Mouse (Mus musculus) CH12.LX (cell line): ENCODE results near the gene Magi2. TPM values are rescaled to one million over a fixed set of nuclear protein-coding genes. Genes with fewer than 3 reads are reported as not detected.

Experiments used
- DNase-seq: peaks from one replicate; pipeline ENCODE4 v3.0.0-alpha.2; 2013; ENCODE audit errors: extremely low read depth
- H3K27ac ChIP-seq: 2 replicates; pipeline ENCODE4 v1.5.1; 2012; ENCODE audit warnings: low read depth, mild to moderate bottlenecking, control low read depth, moderate library complexity; ENCODE audit not compliant: insufficient read depth
- H3K27me3 ChIP-seq: replicated peaks from 2 replicates; pipeline ENCODE3; 2012; ENCODE audit warnings: inconsistent platforms
- H3K36me3 ChIP-seq, 2 experiments: replicated peaks in 1 of 2; 2 replicates each; pipeline versions ENCODE3 to v1.6.1; 2012; ENCODE audit warnings: inconsistent platforms in 1 of 2, low read length in 1 of 2, mild to moderate bottlenecking in 1 of 2, mixed read lengths in 1 of 2, moderate library complexity in 1 of 2; ENCODE audit not compliant: control insufficient read depth in 1 of 2, insufficient read depth in 1 of 2
- H3K4me1 ChIP-seq, 2 experiments: 2 replicates each; pipeline ENCODE4 v1.6.1; 2012; ENCODE audit warnings: inconsistent platforms in 1 of 2, moderate library complexity in 1 of 2; ENCODE audit not compliant: insufficient read depth in 2 of 2, control insufficient read depth in 1 of 2
- H3K4me2 ChIP-seq: 2 replicates; pipeline ENCODE4 v1.6.1; 2012; ENCODE audit warnings: low read depth, mild to moderate bottlenecking, control low read depth; ENCODE audit not compliant: poor library complexity, insufficient read depth, severe bottlenecking
- H3K4me3 ChIP-seq, 3 experiments: fragments of 150-350 bp in 1 of 3; sonication (generic) in 1 of 3; replicated peaks in 1 of 3; 2 replicates each; pipeline versions ENCODE3 to v1.5.1; 2011 to 2012; ENCODE audit warnings: low read depth in 2 of 3, low read length in 2 of 3, mild to moderate bottlenecking in 2 of 3, moderate library complexity in 2 of 3, control low read depth in 1 of 3, improper control_type of control experiment in 1 of 3, inconsistent platforms in 1 of 3, mixed read lengths in 1 of 3; ENCODE audit not compliant: poor library complexity in 1 of 3
- H3K79me2 ChIP-seq: replicated peaks from 2 replicates; pipeline ENCODE4 v1.6.1; 2012; ENCODE audit warnings: mild to moderate bottlenecking, moderate library complexity; ENCODE audit not compliant: control insufficient read depth, poor library complexity, insufficient read depth, severe bottlenecking; ENCODE audit errors: extremely low read depth
- H3K9ac ChIP-seq: 2 replicates; pipeline ENCODE4 v1.6.1; 2012; ENCODE audit warnings: low read depth, mild to moderate bottlenecking, control low read depth, moderate library complexity; ENCODE audit not compliant: insufficient read depth
- H3K9me3 ChIP-seq: replicated peaks from 2 replicates; pipeline ENCODE3; 2012; ENCODE audit warnings: low read length, inconsistent platforms, mixed read lengths
- BHLHE40 ChIP-seq: IDR thresholded peaks from 2 replicates; pipeline ENCODE4 v1.6.1; 2011; ENCODE audit warnings: mild to moderate bottlenecking, low read depth, low read length, improper control_type of control experiment
- CHD1 ChIP-seq: IDR thresholded peaks from 2 replicates; pipeline ENCODE4 v1.6.1; 2012; ENCODE audit warnings: low read depth, low read length, improper control_type of control experiment, inconsistent platforms
- CHD2 ChIP-seq: IDR thresholded peaks from 2 replicates; pipeline ENCODE4 v1.6.1; 2011; ENCODE audit warnings: low read length, improper control_type of control experiment
- CTCF ChIP-seq, 2 experiments: IDR thresholded peaks in 1 of 2; conservative IDR thresholded peaks in 1 of 2; 2 replicates each; pipeline ENCODE4 v1.5.1; 2011 to 2012; ENCODE audit warnings: low read depth in 2 of 2, low read length in 2 of 2, improper control_type of control experiment in 1 of 2, inconsistent platforms in 1 of 2, mild to moderate bottlenecking in 1 of 2, moderate library complexity in 1 of 2
- E2F4 ChIP-seq: IDR thresholded peaks from 2 replicates; pipeline ENCODE4 v1.6.1; 2011; ENCODE audit warnings: low read depth, low read length, improper control_type of control experiment; ENCODE audit not compliant: insufficient replicate concordance
- ELF1 ChIP-seq: IDR thresholded peaks from 2 replicates; pipeline ENCODE4 v1.6.1; 2014; ENCODE audit warnings: low read depth, mild to moderate bottlenecking, inconsistent platforms, low read length, improper control_type of control experiment
- EP300 ChIP-seq: IDR thresholded peaks from 2 replicates; pipeline ENCODE4 v1.6.1; 2011; ENCODE audit warnings: low read length, improper control_type of control experiment
- ETS1 ChIP-seq: conservative IDR thresholded peaks from 2 replicates; pipeline ENCODE4 v1.6.1; 2012; ENCODE audit warnings: low read depth, mild to moderate bottlenecking, inconsistent platforms, low read length, improper control_type of control experiment, moderate library complexity
- GABPA ChIP-seq: IDR thresholded peaks from 2 replicates; pipeline ENCODE4 v1.6.1; 2012; ENCODE audit warnings: low read depth, low read length, improper control_type of control experiment, inconsistent platforms; ENCODE audit not compliant: insufficient replicate concordance
- HCFC1 ChIP-seq: IDR thresholded peaks from 2 replicates; pipeline ENCODE4 v1.6.1; 2012; ENCODE audit warnings: low read depth, mild to moderate bottlenecking, inconsistent platforms, low read length, improper control_type of control experiment
- IRF4 ChIP-seq: IDR thresholded peaks from 2 replicates; pipeline ENCODE4 v1.6.1; 2014; ENCODE audit warnings: low read depth, mild to moderate bottlenecking, inconsistent platforms, low read length, improper control_type of control experiment
- JUN ChIP-seq: IDR thresholded peaks from 2 replicates; pipeline ENCODE4 v1.6.1; 2011; ENCODE audit warnings: low read depth, mild to moderate bottlenecking, low read length, improper control_type of control experiment, moderate library complexity; ENCODE audit not compliant: insufficient read depth
- JUND ChIP-seq: conservative IDR thresholded peaks from 2 replicates; pipeline ENCODE4 v1.6.1; 2011; ENCODE audit warnings: low read depth, low read length, improper control_type of control experiment
- KAT2A ChIP-seq: IDR thresholded peaks from 2 replicates; pipeline ENCODE4 v1.6.1; 2012; ENCODE audit warnings: low read length, improper control_type of control experiment, inconsistent platforms; ENCODE audit not compliant: insufficient replicate concordance
- MAFK ChIP-seq: IDR thresholded peaks from 2 replicates; pipeline ENCODE4 v1.6.1; 2011; ENCODE audit warnings: low read length, improper control_type of control experiment; ENCODE audit not compliant: insufficient replicate concordance
- MAX ChIP-seq: IDR thresholded peaks from 2 replicates; pipeline ENCODE4 v1.6.1; 2011; ENCODE audit warnings: low read length, improper control_type of control experiment
- MAZ ChIP-seq: IDR thresholded peaks from 2 replicates; pipeline ENCODE4 v1.6.1; 2012; ENCODE audit warnings: low read depth, mild to moderate bottlenecking, inconsistent platforms, low read length, improper control_type of control experiment, moderate library complexity
- MEF2A ChIP-seq: IDR thresholded peaks from 2 replicates; pipeline ENCODE4 v1.6.1; 2014; ENCODE audit warnings: low read depth, mild to moderate bottlenecking, inconsistent platforms, low read length, improper control_type of control experiment, borderline replicate concordance
- MXI1 ChIP-seq: IDR thresholded peaks from 2 replicates; pipeline ENCODE4 v1.6.1; 2011; ENCODE audit warnings: mild to moderate bottlenecking, low read depth, low read length, improper control_type of control experiment
- MYC ChIP-seq: IDR thresholded peaks from 2 replicates; pipeline ENCODE4 v1.6.1; 2011; ENCODE audit warnings: low read depth, mild to moderate bottlenecking, improper control_type of control experiment, low read length
- NELFE ChIP-seq: IDR thresholded peaks from 2 replicates; pipeline ENCODE4 v1.6.1; 2011; ENCODE audit warnings: low read depth, low read length, improper control_type of control experiment
- NRF1 ChIP-seq: IDR thresholded peaks from 2 replicates; pipeline ENCODE4 v1.6.1; 2014; ENCODE audit warnings: low read depth, mild to moderate bottlenecking, inconsistent platforms, low read length, improper control_type of control experiment, moderate library complexity
- PAX5 ChIP-seq: IDR thresholded peaks from 2 replicates; pipeline ENCODE4 v1.6.1; 2012; ENCODE audit warnings: low read length, inconsistent platforms, mixed read lengths
- POLR2A ChIP-seq: IDR thresholded peaks from 2 replicates; pipeline ENCODE4 v1.6.1; 2011; ENCODE audit warnings: low read depth, mild to moderate bottlenecking, improper control_type of control experiment, low read length
- POLR2AphosphoS2 ChIP-seq: IDR thresholded peaks from 2 replicates; pipeline ENCODE4 v1.6.1; 2011; ENCODE audit warnings: low read depth, low read length, improper control_type of control experiment
- RAD21 ChIP-seq: IDR thresholded peaks from 2 replicates; pipeline ENCODE4 v1.6.1; 2011; ENCODE audit warnings: low read depth, mild to moderate bottlenecking, low read length, improper control_type of control experiment, moderate library complexity
- SIN3A ChIP-seq: IDR thresholded peaks from 2 replicates; pipeline ENCODE4 v1.6.1; 2012; ENCODE audit warnings: low read length, improper control_type of control experiment, inconsistent platforms
- SMC3 ChIP-seq: IDR thresholded peaks from 2 replicates; pipeline ENCODE4 v1.6.1; 2011; ENCODE audit warnings: low read depth, low read length, improper control_type of control experiment
- TBP ChIP-seq: conservative IDR thresholded peaks from 2 replicates; pipeline ENCODE4 v1.6.1; 2011; ENCODE audit warnings: low read depth, low read length, improper control_type of control experiment
- TCF12 ChIP-seq: IDR thresholded peaks from 2 replicates; pipeline ENCODE4 v1.6.1; 2014; ENCODE audit warnings: low read depth, mild to moderate bottlenecking, inconsistent platforms, low read length, improper control_type of control experiment
- UBTF ChIP-seq: IDR thresholded peaks from 2 replicates; pipeline ENCODE4 v1.6.1; 2012; ENCODE audit warnings: low read depth, mild to moderate bottlenecking, inconsistent platforms, low read length, improper control_type of control experiment, moderate library complexity
- USF1 ChIP-seq: IDR thresholded peaks from 2 replicates; pipeline ENCODE4 v1.6.1; 2014; ENCODE audit warnings: low read depth, mild to moderate bottlenecking, inconsistent platforms, low read length, improper control_type of control experiment
- USF2 ChIP-seq: conservative IDR thresholded peaks from 2 replicates; pipeline ENCODE4 v1.6.1; 2011; ENCODE audit warnings: low read depth, low read length, improper control_type of control experiment
- ZC3H11A ChIP-seq: IDR thresholded peaks from 2 replicates; pipeline ENCODE4 v1.6.1; 2012; ENCODE audit warnings: low read depth, mild to moderate bottlenecking, inconsistent platforms, low read length, improper control_type of control experiment
- ZKSCAN1 ChIP-seq: IDR thresholded peaks from 2 replicates; pipeline ENCODE4 v1.6.1; 2012; ENCODE audit warnings: low read depth, inconsistent platforms, low read length, improper control_type of control experiment, borderline replicate concordance
- ZMIZ1 ChIP-seq: IDR thresholded peaks from 2 replicates; pipeline ENCODE4 v1.6.1; 2012; ENCODE audit warnings: low read depth, mild to moderate bottlenecking, inconsistent platforms, low read length, improper control_type of control experiment
- ZNF384 ChIP-seq: IDR thresholded peaks from 2 replicates; pipeline ENCODE4 v1.6.1; 2012; ENCODE audit warnings: low read depth, low read length, improper control_type of control experiment, inconsistent platforms
- dilution Hi-C: fragments of 300-500 bp; cut with MboI; formaldehyde crosslinking; loops from 2 replicates; pipeline ENCODE4 v1.14.3; 2020; ENCODE audit warnings: low sequenced_read_pairs; ENCODE audit not compliant: extremely low pct_unique_long_range_greater_than_20kb, extremely low pct_ligation_motif_present
- in situ Hi-C: fragments of 300-500 bp; cut with MboI; formaldehyde crosslinking; loops from 3 replicates; pipeline ENCODE4 v1.14.3; 2019; ENCODE audit warnings: low sequenced_read_pairs, low pct_ligation_motif_present, low pct_unique_long_range_greater_than_20kb, mixed read lengths
- polyA plus RNA-seq: library from polyadenylated mRNA; unstranded; fragments of >175 nt; gene quantifications from 2 replicates; pipeline ENCODE4 v1.2.1, GENCODE M21; 2012; ENCODE audit warnings: low read depth; ENCODE audit not compliant: insufficient read length
- total RNA-seq, 2 experiments: library from RNA; depleted of rRNA; stranded (reverse); fragments of 300-350 nt in 1 of 2; fragments of >200 nt in 1 of 2; gene quantifications; 2 replicates each; pipeline ENCODE4 v1.2.3; 2012 to 2014

Magi2 gene
- total and polyA plus RNA-seq, 3 experiments, result 0.37 to 0.63 (median 0.42) TPM

DNA sequence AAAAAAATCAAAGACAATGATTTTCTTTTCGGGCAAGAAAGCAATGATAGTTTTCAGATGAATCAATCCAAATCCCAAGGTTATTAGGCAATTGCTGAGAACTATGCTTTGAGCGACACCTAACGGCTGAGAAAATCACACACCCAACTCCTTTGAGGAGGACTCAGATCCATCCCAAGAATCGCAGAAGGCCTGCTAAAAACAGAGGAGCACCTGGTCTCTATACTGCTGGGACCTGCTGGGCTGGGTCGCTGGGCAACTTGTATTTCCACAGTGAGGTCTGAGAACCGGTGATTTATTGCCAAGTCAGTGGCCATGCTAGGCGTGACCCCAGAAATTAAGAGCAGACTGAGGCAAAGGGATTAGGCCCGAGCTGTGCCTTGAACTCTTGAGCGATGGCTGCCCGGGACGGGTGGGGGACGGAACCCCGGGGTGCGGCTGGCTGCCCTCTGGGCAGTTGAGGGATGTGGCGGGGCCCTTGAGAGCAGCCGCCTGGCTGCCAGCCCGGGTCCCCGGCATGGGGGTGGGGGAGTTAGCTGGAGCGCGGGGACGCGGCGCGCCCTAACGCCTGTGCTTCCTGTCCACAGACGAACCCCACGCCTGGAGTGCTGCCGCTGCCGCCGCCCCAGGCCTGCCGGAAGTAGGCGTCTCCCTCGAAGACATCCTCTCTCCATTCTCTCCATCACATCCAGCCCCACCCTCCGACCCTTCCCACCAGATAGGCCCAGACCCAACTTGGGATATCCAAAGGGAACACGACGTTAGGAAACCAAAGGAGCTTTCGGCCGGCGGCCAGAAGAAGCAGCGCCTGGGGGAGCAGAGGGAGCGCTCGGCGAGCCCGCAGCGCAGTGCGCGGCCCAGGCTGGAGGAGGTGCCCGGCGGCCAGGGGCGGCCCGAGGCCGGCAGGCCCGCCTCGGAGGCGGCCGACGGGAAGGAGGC lies 1474.9 kb downstream of the Magi2 start:
- peak overlapping the region; percentile 79 for H3K9ac ChIP-seq
- in situ Hi-C loops, result no loop called here
- H3K36me3 ChIP-seq, result no peaks in the 10 kb centered on the region
- peak overlapping the region; percentile 94 for H3K4me2 ChIP-seq
- H3K9me3 ChIP-seq, result no peaks in the 10 kb centered on the region
- peaks cover 0 to 21% of the 10 kb centered on the region in 2 experiments; a peak in 2 of 4 replicates for H3K4me1 ChIP-seq
- no peaks in the 10 kb centered on the region for H3K79me2 ChIP-seq
- H3K27me3 ChIP-seq, result no peaks in the 10 kb centered on the region
- peak overlapping the region; percentile 58 to 78 (median 73) for H3K4me3 ChIP-seq
- dilution Hi-C loops, result no loop called here
- peak; percentile 90 for DNase-seq
- H3K27ac ChIP-seq, result peak overlapping the region; percentile 63
- TF ChIP-seq CHD2 (no peak), MYC (0 out of 2 replicates have a peak, but pooled peaks have one; percentile 11), ELF1 (peak; percentile 79), MAZ (no peak), CTCF (conservative IDR thresholded peaks at IDR 0.05 in 1 of 2, IDR thresholded peaks at IDR 0.05 in 1 of 2; ENCODE audit: low read depth in 2 of 2, low read length in 2 of 2) (peak; percentile 30 to 92; a peak in 2 of 4 replicates), ZNF384 (no peak; the same call in 1 of the 2 replicates), JUND (no peak), ZC3H11A (peak; percentile 46; the same call in 1 of the 2 replicates), MEF2A (peak; percentile 8; the same call in 1 of the 2 replicates), IRF4 (no peak; the same call in 1 of the 2 replicates), GABPA (no peak), MXI1 (no peak; the same call in 1 of the 2 replicates), TCF12 (peak; percentile 76; the same call in 1 of the 2 replicates), HCFC1 (peak; percentile 56; the same call in 1 of the 2 replicates), ETS1 (no peak), NELFE (peak; percentile 79), BHLHE40 (peak; percentile 12; the same call in 1 of the 2 replicates), E2F4 (no peak), SMC3 (peak; percentile 78), ZMIZ1 (no peak; the same call in 1 of the 2 replicates), TBP (peak; percentile 51; the same call in 1 of the 2 replicates), RAD21 (peak; percentile 96), SIN3A (0 out of 2 replicates have a peak, but pooled peaks have one; percentile 7), POLR2A (peak; percentile 83), EP300 (no peak), USF2 (no peak), NRF1 (no peak), USF1 (no peak), KAT2A (no peak), JUN (no peak), UBTF (peak; percentile 96), MAX (peak; percentile 22; the same call in 1 of the 2 replicates), MAFK (no peak), CHD1 (no peak), POLR2AphosphoS2 (no peak), ZKSCAN1 (no peak), PAX5 (no peak)
